Mouse (Mus musculus): ENCODE measurements around the gene Ntsr1. TPM values are rescaled to one million over a fixed set of nuclear protein-coding genes. Genes with fewer than 3 reads are reported as not detected.
A peak's percentile ranks its signal among the peaks of the same experiment; 100 is the strongest.

Ntsr1 gene
- under 1 TPM; 0.10 to 0.13 TPM for total RNA-seq (2021)
- long read RNA-seq, experiment 1: 0 reads
- long read RNA-seq, experiment 2: 0 reads

- DNase-seq (ENCODE audit: low spot score in 2 of 2): no peak
Measured at GRCm38 (mm10) chr2:180499741-180500140, at the start of gene Ntsr1. TSS of gene Ntsr1 (plus strand) at chr2:180499976.

DNA sequence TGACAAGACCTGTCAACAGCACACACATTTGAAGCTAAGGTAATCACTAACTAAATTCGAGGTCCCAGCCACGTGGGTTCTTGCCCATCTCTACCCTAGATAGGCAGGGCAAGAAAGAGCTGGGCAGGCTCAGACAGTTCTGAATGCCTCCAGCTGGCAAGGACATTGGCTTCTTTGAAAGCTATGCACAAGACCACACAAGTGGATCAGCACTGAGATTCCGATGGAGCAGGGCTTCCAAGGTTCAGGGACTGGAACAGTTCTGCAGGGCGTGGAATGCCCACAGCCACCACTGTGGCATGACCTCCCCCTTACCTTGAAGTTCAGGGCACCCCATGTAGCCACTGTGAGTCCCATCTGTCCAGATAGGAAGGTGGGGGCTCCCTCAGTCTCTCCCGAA, 49.2 kb upstream of the Ntsr1 start:
- no peak for DNase-seq (ENCODE audit: low spot score in 2 of 2)

- DNase-seq (ENCODE audit: low spot score in 2 of 2): peak; percentile 37 to 65
Measured at GRCm38 (mm10) chr2:180455723-180456698, 43.8 kb upstream of the Ntsr1 start, which contains the start of gene Slco4a1. TSS of gene Slco4a1 (plus strand) at chr2:180456245.

DNA sequence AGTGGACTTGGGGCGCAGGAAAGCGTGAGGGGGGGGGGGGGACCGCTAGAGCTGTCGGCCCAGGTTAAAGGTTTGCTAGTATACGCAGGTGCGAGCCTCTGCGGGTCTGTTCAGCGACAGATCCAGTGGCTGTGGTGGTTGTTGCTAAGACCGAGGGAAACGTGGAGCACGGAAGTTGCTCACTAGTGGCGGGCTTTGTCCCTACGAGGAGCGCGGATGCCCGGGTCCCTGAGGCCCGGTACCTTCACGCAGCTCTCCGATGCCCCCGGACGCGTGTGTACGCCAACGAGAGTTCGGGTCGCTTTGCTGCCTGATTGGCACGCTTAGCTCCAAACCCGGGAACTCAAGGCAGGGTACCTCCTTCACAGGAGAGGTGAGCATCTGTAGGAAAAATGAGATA, 43.1 kb upstream of the Ntsr1 start:
- DNase-seq (ENCODE audit: low spot score in 2 of 2): no peak

DNA sequence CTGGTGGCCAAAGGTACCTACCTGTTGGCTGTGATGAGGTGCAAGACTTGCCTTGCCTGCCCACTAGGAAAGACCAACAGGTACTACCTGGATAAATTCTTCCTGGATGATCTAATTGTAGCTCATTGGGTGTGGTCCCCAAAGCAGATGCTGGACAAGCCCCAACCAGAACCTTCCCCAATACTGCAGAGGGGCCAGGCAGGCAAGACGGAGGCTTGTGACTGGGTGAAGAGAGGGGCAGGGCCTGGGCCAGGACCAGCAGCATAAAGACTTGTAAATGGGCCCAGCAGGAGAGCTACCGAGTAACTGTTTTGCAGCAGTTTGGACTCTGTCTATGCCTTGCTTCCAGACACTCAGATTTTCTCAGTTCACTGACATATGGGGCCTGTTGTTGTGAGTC, 42.1 kb upstream of the Ntsr1 start:
- no peak for DNase-seq (ENCODE audit: low spot score in 2 of 2)

DNA sequence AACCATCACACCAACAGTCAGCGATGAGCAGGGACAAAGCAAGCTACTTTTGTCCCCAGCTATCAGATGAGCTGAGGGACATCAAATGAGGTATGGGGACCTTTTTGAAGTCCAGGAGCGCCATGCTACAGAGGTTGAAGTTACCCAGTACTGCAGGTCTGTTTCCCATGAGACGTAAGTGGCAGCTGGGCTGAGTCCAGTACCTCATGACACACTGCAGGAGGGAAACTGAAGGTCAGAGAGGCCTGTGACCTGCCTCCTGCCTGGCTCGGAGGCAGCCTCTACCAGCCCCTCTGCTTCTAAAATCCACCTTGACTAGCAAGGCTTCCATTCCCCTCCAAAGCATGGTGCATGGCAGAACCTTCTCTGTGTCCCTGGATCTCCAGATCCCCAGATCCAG, 40.3 kb upstream of the Ntsr1 start:
- DNase-seq (ENCODE audit: low spot score in 2 of 2): no peak

DNA sequence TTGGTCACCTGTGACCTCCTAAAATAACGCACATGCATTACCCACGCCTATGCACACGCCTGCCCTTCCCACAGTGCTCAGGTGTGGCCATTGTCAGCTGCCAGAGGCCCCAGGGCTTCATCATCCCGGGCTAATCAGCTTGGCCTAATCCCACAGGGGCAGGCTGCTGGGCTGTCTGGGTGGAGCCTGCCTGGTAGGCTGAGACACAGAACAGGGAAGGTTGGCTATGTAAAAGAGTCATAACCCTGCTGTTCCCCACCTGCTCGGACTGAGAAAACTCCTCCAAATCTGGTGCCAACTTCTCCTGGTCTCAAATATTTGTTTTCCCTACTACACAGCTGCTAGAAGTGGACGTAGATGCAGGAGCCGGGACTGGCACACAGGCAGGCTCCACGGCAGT, 39.0 kb upstream of the Ntsr1 start:
- no peak for DNase-seq (ENCODE audit: low spot score in 2 of 2)

GRCm38 (mm10) chr2:180462593-180462992, 37.2 kb upstream of the Ntsr1 start:
- DNase-seq (ENCODE audit: low spot score in 2 of 2): no peak

- DNase-seq (ENCODE audit: low spot score in 2 of 2): no peak
Measured at GRCm38 (mm10) chr2:180466505-180466904, 33.3 kb upstream of the Ntsr1 start.

DNA sequence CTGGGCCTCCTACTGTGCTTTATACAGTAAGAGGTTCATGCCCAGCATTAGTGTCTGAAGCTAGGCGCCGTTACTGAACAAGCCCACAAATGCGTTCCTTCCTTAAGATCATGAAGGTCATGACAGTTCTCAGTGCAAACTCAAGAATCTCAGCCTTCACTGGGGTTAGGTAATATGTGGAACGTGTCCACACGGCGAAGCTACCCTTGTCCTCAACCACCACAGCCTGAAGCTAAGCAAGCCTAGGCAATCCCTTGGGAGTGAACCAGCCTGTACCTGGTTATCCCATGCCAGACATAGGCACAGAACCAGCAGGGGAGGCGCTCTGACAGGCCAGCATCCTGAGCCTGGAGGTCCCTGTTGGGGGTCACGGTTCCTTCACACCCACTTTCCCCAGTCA, 30.9 kb upstream of the Ntsr1 start:
- no peak for DNase-seq (ENCODE audit: low spot score in 2 of 2)

DNA sequence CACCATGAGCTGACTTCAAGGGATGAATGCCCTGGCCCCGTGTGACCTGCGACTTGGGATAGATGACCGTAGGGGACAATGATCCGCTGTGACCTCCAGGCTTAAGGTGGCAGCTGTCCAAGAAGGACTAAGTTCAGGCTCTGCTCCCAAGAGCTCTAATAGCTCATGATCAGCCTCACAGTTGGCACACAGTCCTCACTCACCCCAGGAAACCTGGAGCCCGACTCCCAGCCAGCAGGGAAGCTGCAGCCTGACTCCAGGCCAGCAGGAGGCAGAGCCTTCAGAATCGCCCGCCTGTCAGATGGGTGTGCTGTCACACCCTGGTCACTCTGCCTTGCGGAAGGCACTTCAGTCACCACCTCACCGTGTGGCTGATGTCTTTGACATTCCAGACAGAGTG, 30.0 kb upstream of the Ntsr1 start:
- DNase-seq (ENCODE audit: low spot score in 2 of 2): no peak

- peak in 1 of 2 experiments; percentile 28 for DNase-seq (ENCODE audit: low spot score in 2 of 2)
Measured at GRCm38 (mm10) chr2:180472306-180473079, 27.3 kb upstream of the Ntsr1 start.

DNA sequence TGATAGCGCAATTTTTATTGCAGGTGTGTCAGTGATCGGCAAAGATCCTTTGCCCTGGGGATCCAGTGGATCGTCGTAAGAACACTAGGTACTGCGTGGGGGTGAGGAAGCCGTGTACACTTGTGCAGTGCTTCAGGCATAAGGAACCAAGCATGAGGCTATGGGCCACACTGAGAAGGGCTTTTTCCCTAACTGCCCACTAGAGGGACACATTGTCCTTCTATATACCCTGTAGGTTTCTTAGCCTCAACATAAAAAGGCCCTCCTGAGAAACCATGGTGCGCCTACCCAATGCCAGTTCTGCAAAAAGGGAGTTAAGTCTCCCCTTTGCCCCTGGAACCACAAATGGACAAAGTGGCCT, 26.7 kb upstream of the Ntsr1 start:
- DNase-seq (ENCODE audit: low spot score in 2 of 2): peak in 1 of 2 experiments; percentile 34

- no peak for DNase-seq (ENCODE audit: low spot score in 2 of 2)
Measured at GRCm38 (mm10) chr2:180474864-180475263, 24.9 kb upstream of the Ntsr1 start.

DNA sequence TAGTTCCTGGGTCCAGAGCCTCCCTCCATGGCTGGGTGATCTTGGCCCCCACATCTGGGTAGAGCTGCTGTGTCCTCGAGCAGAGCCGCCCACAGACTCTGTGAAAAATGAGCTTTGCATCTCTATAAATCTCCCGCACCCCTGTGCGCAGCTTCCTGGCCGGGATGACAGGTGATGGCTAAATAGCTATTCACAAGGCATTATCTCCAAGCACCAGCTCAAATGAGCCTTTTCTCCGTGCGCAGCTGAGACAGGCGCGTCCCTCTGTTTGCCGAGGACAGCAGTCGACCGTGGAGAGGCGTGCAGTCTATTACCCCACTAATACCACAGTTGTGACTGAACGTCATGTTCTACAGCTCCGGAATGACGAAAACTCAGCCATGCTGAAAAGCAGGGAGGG, 17.5 kb upstream of the Ntsr1 start:
- no peak for DNase-seq (ENCODE audit: low spot score in 2 of 2)

GRCm38 (mm10) chr2:180484882-180485281, 14.9 kb upstream of the Ntsr1 start:
- DNase-seq (ENCODE audit: low spot score in 2 of 2): no peak

GRCm38 (mm10) chr2:180485306-180485705, 14.5 kb upstream of the Ntsr1 start:
- no peak for DNase-seq (ENCODE audit: low spot score in 2 of 2)

DNA sequence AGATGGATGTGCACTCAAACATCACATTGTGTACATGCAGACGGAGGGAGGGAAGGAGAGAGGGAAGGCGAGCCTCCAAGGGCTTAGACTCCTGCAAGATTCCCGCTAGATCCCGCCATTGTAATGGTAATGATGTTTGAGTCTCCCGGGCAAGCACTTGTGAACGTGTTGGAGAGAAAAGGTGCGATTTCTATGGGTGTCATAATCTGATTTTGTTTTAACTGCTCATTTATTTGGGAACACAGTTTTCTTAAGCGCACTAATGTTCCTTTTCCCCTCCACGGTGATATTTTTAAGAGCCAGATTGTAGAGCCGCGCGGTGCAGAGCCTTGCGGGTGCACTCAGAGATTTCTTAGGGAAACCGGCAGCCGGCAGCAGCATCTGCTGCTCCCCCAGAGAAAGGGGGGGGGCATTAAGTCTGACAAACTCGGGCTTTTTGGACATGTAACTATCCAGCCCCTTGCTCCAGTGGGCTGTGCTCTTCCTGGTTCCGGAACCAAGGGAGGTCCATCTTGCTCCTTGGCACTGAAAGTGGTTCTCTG, 11.5 kb upstream of the Ntsr1 start:
- no peak for DNase-seq (ENCODE audit: low spot score in 2 of 2)

DNA sequence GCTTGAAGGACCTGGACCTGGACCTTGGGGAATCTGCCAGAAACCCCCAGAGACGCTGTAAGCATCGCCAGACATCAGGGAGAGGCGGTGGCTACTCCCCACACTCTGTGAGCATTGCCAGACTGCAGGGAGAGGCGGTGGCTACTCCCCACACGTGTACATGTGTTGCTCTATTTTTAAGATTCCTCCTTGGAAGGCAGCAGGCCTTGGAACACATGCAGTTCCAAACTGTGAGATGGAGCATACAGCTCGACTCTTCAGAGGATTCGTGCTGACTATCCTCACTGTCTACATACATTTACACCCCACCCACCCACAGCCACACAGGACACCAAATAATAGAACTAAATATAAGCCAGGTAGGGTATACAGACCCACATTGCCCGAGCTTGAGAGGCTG, 3.9 kb upstream of the Ntsr1 start:
- DNase-seq (ENCODE audit: low spot score in 2 of 2): no peak

- DNase-seq (ENCODE audit: low spot score in 2 of 2): no peak
Measured at GRCm38 (mm10) chr2:180500726-180501125, 950 bp downstream of the Ntsr1 start.

- no peak for DNase-seq (ENCODE audit: low spot score in 2 of 2)
Measured at GRCm38 (mm10) chr2:180501217-180501967, 1.6 kb downstream of the Ntsr1 start.
